Mouse (Mus musculus): Measurements from ENCODE around the gene Qrich2. TPM values are rescaled to one million over a fixed set of nuclear protein-coding genes. Genes with fewer than 3 reads are reported as not detected.
"Not testable (repeated sequence)": the region's sequence is repeated elsewhere in the genome, so short reads cannot be mapped to it uniquely, and the experiment has no call there.

Gene Qrich2
- polyA plus RNA-seq, 1 experiment: not detected

GRCm38 (mm10) chr11:116426852-116427575, 39.0 kb downstream of the Qrich2 start:
- H3K4me1 ChIP-seq (ENCODE audit: control insufficient read depth, insufficient read depth, low read length): no peaks in the 10 kb centered on the region
- H3K27ac ChIP-seq (ENCODE audit: insufficient read depth, low read length): no peak overlapping the region

GRCm38 (mm10) chr11:116426328-116426727, 39.7 kb downstream of the Qrich2 start:
- H3K4me1 ChIP-seq (ENCODE audit: control insufficient read depth, insufficient read depth, low read length); H3K4me3 ChIP-seq (ENCODE audit: insufficient read depth, low read length); H3K27ac ChIP-seq (ENCODE audit: insufficient read depth, low read length): not testable (repeated sequence)

More at GRCm38 (mm10) chr11:116426852-116427575, 39.0 kb downstream of the Qrich2 start:
- no peak for TF ChIP-seq POLR2A (IDR thresholded peaks at IDR 0.05; ENCODE audit: low read depth, low read length)
- TF ChIP-seq CTCF (IDR thresholded peaks at IDR 0.05; ENCODE audit: borderline replicate concordance, insufficient read depth, low read length): no peak
- H3K4me3 ChIP-seq (ENCODE audit: insufficient read depth, low read length): no peak overlapping the region

- Histone ChIP-seq H3K27ac (ENCODE audit: insufficient read depth, low read length) (no peak overlapping the region), H3K4me1 (ENCODE audit: control insufficient read depth, insufficient read depth, low read length) (no peaks in the 10 kb centered on the region), H3K4me3 (ENCODE audit: insufficient read depth, low read length) (no peak overlapping the region)
- TF ChIP-seq CTCF (IDR thresholded peaks at IDR 0.05; ENCODE audit: borderline replicate concordance, insufficient read depth, low read length): no peak
- no peak for TF ChIP-seq POLR2A (IDR thresholded peaks at IDR 0.05; ENCODE audit: low read depth, low read length)
Observed at GRCm38 (mm10) chr11:116424621-116425407, 41.2 kb downstream of the Qrich2 start.

- Histone ChIP-seq H3K27ac (ENCODE audit: insufficient read depth, low read length) (no peak overlapping the region), H3K4me1 (ENCODE audit: control insufficient read depth, insufficient read depth, low read length) (no peaks in the 10 kb centered on the region), H3K4me3 (ENCODE audit: insufficient read depth, low read length) (no peak overlapping the region)
- TF ChIP-seq POLR2A (IDR thresholded peaks at IDR 0.05; ENCODE audit: low read depth, low read length): no peak
- no peak for TF ChIP-seq CTCF (IDR thresholded peaks at IDR 0.05; ENCODE audit: borderline replicate concordance, insufficient read depth, low read length)
Observed at GRCm38 (mm10) chr11:116423782-116424620, 42.0 kb downstream of the Qrich2 start.

- TF ChIP-seq POLR2A (IDR thresholded peaks at IDR 0.05; ENCODE audit: low read depth, low read length): no peak
- H3K4me3 ChIP-seq (ENCODE audit: insufficient read depth, low read length): no peak overlapping the region
- no peak overlapping the region for H3K27ac ChIP-seq (ENCODE audit: insufficient read depth, low read length)
- peaks cover 3% of the 10 kb centered on the region; the same call in 1 of the 2 replicates for H3K4me1 ChIP-seq (ENCODE audit: control insufficient read depth, insufficient read depth, low read length)
Observed at GRCm38 (mm10) chr11:116423214-116423613, 42.8 kb downstream of the Qrich2 start.

- TF ChIP-seq POLR2A (IDR thresholded peaks at IDR 0.05; ENCODE audit: low read depth, low read length) (no peak), CTCF (IDR thresholded peaks at IDR 0.05; ENCODE audit: borderline replicate concordance, insufficient read depth, low read length) (no peak)
Observed at GRCm38 (mm10) chr11:116422562-116422961, 43.5 kb downstream of the Qrich2 start.

GRCm38 (mm10) chr11:116421102-116421501, 44.9 kb downstream of the Qrich2 start:
- Histone ChIP-seq H3K4me3 (ENCODE audit: insufficient read depth, low read length) (no peak overlapping the region), H3K27ac (ENCODE audit: insufficient read depth, low read length) (no peak overlapping the region), H3K4me1 (ENCODE audit: control insufficient read depth, insufficient read depth, low read length) (peaks cover 12% of the 10 kb centered on the region)
- no peak for TF ChIP-seq CTCF (IDR thresholded peaks at IDR 0.05; ENCODE audit: borderline replicate concordance, insufficient read depth, low read length)
- TF ChIP-seq POLR2A (IDR thresholded peaks at IDR 0.05; ENCODE audit: low read depth, low read length): no peak

More at GRCm38 (mm10) chr11:116422562-116422961, 43.5 kb downstream of the Qrich2 start:
- H3K4me3 ChIP-seq (ENCODE audit: insufficient read depth, low read length): no peak overlapping the region
- no peak overlapping the region for H3K27ac ChIP-seq (ENCODE audit: insufficient read depth, low read length)
- H3K4me1 ChIP-seq (ENCODE audit: control insufficient read depth, insufficient read depth, low read length): peaks cover 8% of the 10 kb centered on the region; the same call in 1 of the 2 replicates

GRCm38 (mm10) chr11:116418841-116419462, 47.1 kb downstream of the Qrich2 start:
- peak overlapping the region; percentile 24; the same call in 1 of the 2 replicates for H3K27ac ChIP-seq (ENCODE audit: insufficient read depth, low read length)
- no peak overlapping the region for H3K4me3 ChIP-seq (ENCODE audit: insufficient read depth, low read length)
- TF ChIP-seq POLR2A (IDR thresholded peaks at IDR 0.05; ENCODE audit: low read depth, low read length) (no peak), CTCF (IDR thresholded peaks at IDR 0.05; ENCODE audit: borderline replicate concordance, insufficient read depth, low read length) (no peak)

GRCm38 (mm10) chr11:116418194-116418840, 47.7 kb downstream of the Qrich2 start:
- Histone ChIP-seq H3K4me1 (ENCODE audit: control insufficient read depth, insufficient read depth, low read length) (peaks cover 12% of the 10 kb centered on the region), H3K4me3 (ENCODE audit: insufficient read depth, low read length) (no peak overlapping the region), H3K27ac (ENCODE audit: insufficient read depth, low read length) (peak overlapping the region; percentile 24; the same call in 1 of the 2 replicates)
- no peak for TF ChIP-seq POLR2A (IDR thresholded peaks at IDR 0.05; ENCODE audit: low read depth, low read length)
- no peak for TF ChIP-seq CTCF (IDR thresholded peaks at IDR 0.05; ENCODE audit: borderline replicate concordance, insufficient read depth, low read length)

More at GRCm38 (mm10) chr11:116418841-116419462, 47.1 kb downstream of the Qrich2 start:
- peaks cover 12% of the 10 kb centered on the region for H3K4me1 ChIP-seq (ENCODE audit: control insufficient read depth, insufficient read depth, low read length)
